Mouse (Mus musculus): ENCODE results near the gene Dnah8. TPM values are rescaled to one million over a fixed set of nuclear protein-coding genes. Genes with fewer than 3 reads are reported as not detected.

Gene Dnah8
- polyA plus RNA-seq, 1 experiment from 2014 or later = 1.3 TPM

- WGBS = 91% methylated on average over 10 of the region's 10 CpGs
- no peak for ATAC-seq (ENCODE audit: low FRiP score, low read depth)
- no peak overlapping the region for H3K4me3 ChIP-seq
- no peaks in the 10 kb centered on the region for H3K36me3 ChIP-seq
- H3K9me3 ChIP-seq = no peaks in the 10 kb centered on the region
- no peaks in the 10 kb centered on the region for H3K27me3 ChIP-seq
- H3K9ac ChIP-seq = no peak overlapping the region
- H3K4me1 ChIP-seq (replicated peaks) = no peaks in the 10 kb centered on the region
- no peak overlapping the region for H3K27ac ChIP-seq (replicated peaks)
- H3K4me2 ChIP-seq = no peak overlapping the region
Measured at GRCm38 (mm10) chr17:30678523-30678922, 54.4 kb downstream of the Dnah8 start.

GRCm38 (mm10) chr17:30679612-30680011 lies 55.5 kb downstream of the Dnah8 start:
- H3K4me2 ChIP-seq = no peak overlapping the region
- H3K4me1 ChIP-seq (replicated peaks) = no peaks in the 10 kb centered on the region
- H3K4me3 ChIP-seq = no peak overlapping the region
- H3K27ac ChIP-seq (replicated peaks) = no peak overlapping the region
- H3K9me3 ChIP-seq = no peaks in the 10 kb centered on the region
- 96% methylated on average over 4 of the region's 4 CpGs for WGBS
- ATAC-seq (ENCODE audit: low FRiP score, low read depth) = no peak
- no peak overlapping the region for H3K9ac ChIP-seq
- H3K27me3 ChIP-seq = no peaks in the 10 kb centered on the region
- H3K36me3 ChIP-seq = no peaks in the 10 kb centered on the region

- Histone ChIP-seq H3K4me1 (replicated peaks) (no peaks in the 10 kb centered on the region), H3K4me3 (no peak overlapping the region), H3K27me3 (no peaks in the 10 kb centered on the region), H3K27ac (replicated peaks) (no peak overlapping the region), H3K9ac (no peak overlapping the region), H3K4me2 (no peak overlapping the region), H3K36me3 (no peaks in the 10 kb centered on the region), H3K9me3 (no peaks in the 10 kb centered on the region)
- no peak for ATAC-seq (ENCODE audit: low FRiP score, low read depth)
- WGBS = 24% methylated on average over 5 of the region's 5 CpGs
Measured at GRCm38 (mm10) chr17:30681604-30682003, 57.5 kb downstream of the Dnah8 start.

GRCm38 (mm10) chr17:30690181-30690580 lies 66.0 kb downstream of the Dnah8 start:
- WGBS = 88% methylated on average over 8 of the region's 8 CpGs
- no peak overlapping the region for H3K9ac ChIP-seq
- H3K36me3 ChIP-seq = no peaks in the 10 kb centered on the region
- ATAC-seq (ENCODE audit: low FRiP score, low read depth) = no peak
- H3K9me3 ChIP-seq = no peaks in the 10 kb centered on the region
- no peaks in the 10 kb centered on the region for H3K27me3 ChIP-seq
- no peak overlapping the region for H3K4me2 ChIP-seq
- H3K27ac ChIP-seq (replicated peaks) = no peak overlapping the region
- no peaks in the 10 kb centered on the region for H3K4me1 ChIP-seq (replicated peaks)
- no peak overlapping the region for H3K4me3 ChIP-seq

- whole genome bisulfite sequencing = 71% methylated on average over 2 of the region's 2 CpGs
- Histone ChIP-seq H3K4me3 (no peak overlapping the region), H3K9me3 (no peaks in the 10 kb centered on the region), H3K4me2 (no peak overlapping the region), H3K27me3 (no peaks in the 10 kb centered on the region), H3K4me1 (replicated peaks) (no peaks in the 10 kb centered on the region), H3K27ac (replicated peaks) (no peak overlapping the region), H3K36me3 (no peaks in the 10 kb centered on the region), H3K9ac (no peak overlapping the region)
- no peak for ATAC-seq (ENCODE audit: low FRiP score, low read depth)
Measured at GRCm38 (mm10) chr17:30691481-30691880, 67.3 kb downstream of the Dnah8 start.

- no peaks in the 10 kb centered on the region for H3K27me3 ChIP-seq
- no peak overlapping the region for H3K27ac ChIP-seq (replicated peaks)
- H3K9me3 ChIP-seq = no peaks in the 10 kb centered on the region
- H3K4me2 ChIP-seq = no peak overlapping the region
- 84% methylated on average over 9 of the region's 9 CpGs for WGBS
- no peak for ATAC-seq (ENCODE audit: low FRiP score, low read depth)
- H3K4me3 ChIP-seq = no peak overlapping the region
- H3K4me1 ChIP-seq (replicated peaks) = no peaks in the 10 kb centered on the region
- no peaks in the 10 kb centered on the region for H3K36me3 ChIP-seq
- H3K9ac ChIP-seq = no peak overlapping the region
Measured at GRCm38 (mm10) chr17:30694281-30694680, 70.1 kb downstream of the Dnah8 start.

GRCm38 (mm10) chr17:30714732-30715131 lies 90.6 kb downstream of the Dnah8 start:
- Histone ChIP-seq H3K4me3 (no peak overlapping the region), H3K27ac (replicated peaks) (no peak overlapping the region), H3K9ac (no peak overlapping the region), H3K36me3 (no peaks in the 10 kb centered on the region), H3K27me3 (no peaks in the 10 kb centered on the region), H3K4me2 (no peak overlapping the region), H3K4me1 (replicated peaks) (no peaks in the 10 kb centered on the region), H3K9me3 (no peaks in the 10 kb centered on the region)
- WGBS = 79% methylated on average over 3 of the region's 3 CpGs
- no peak for ATAC-seq (ENCODE audit: low FRiP score, low read depth)

GRCm38 (mm10) chr17:30718197-30718596 lies 94.0 kb downstream of the Dnah8 start:
- Histone ChIP-seq H3K4me2 (no peak overlapping the region), H3K27me3 (no peaks in the 10 kb centered on the region), H3K4me3 (no peak overlapping the region), H3K9ac (no peak overlapping the region), H3K27ac (replicated peaks) (no peak overlapping the region), H3K36me3 (no peaks in the 10 kb centered on the region), H3K9me3 (no peaks in the 10 kb centered on the region), H3K4me1 (replicated peaks) (no peaks in the 10 kb centered on the region)
- WGBS = 95% methylated on average over 7 of the region's 7 CpGs
- no peak for ATAC-seq (ENCODE audit: low FRiP score, low read depth)

- Histone ChIP-seq H3K9ac (no peak overlapping the region), H3K36me3 (no peaks in the 10 kb centered on the region), H3K9me3 (no peaks in the 10 kb centered on the region), H3K4me3 (no peak overlapping the region), H3K4me2 (no peak overlapping the region), H3K27me3 (no peaks in the 10 kb centered on the region), H3K4me1 (replicated peaks) (no peaks in the 10 kb centered on the region), H3K27ac (replicated peaks) (no peak overlapping the region)
- 84% methylated on average over 5 of the region's 5 CpGs for WGBS
- ATAC-seq (ENCODE audit: low FRiP score, low read depth) = no peak
Measured at GRCm38 (mm10) chr17:30719031-30719430, 94.9 kb downstream of the Dnah8 start.

GRCm38 (mm10) chr17:30727788-30728187 lies 103.6 kb downstream of the Dnah8 start:
- Histone ChIP-seq H3K36me3 (no peaks in the 10 kb centered on the region), H3K9me3 (no peaks in the 10 kb centered on the region), H3K4me1 (replicated peaks) (no peaks in the 10 kb centered on the region), H3K4me2 (no peak overlapping the region), H3K4me3 (no peak overlapping the region), H3K9ac (no peak overlapping the region), H3K27ac (replicated peaks) (no peak overlapping the region), H3K27me3 (no peaks in the 10 kb centered on the region)
- ATAC-seq (ENCODE audit: low FRiP score, low read depth) = no peak
- 63% methylated on average over 4 of the region's 4 CpGs for WGBS

- no peak overlapping the region for H3K27ac ChIP-seq (replicated peaks)
- H3K9ac ChIP-seq = no peak overlapping the region
- no peak overlapping the region for H3K4me3 ChIP-seq
- H3K4me2 ChIP-seq = no peak overlapping the region
- WGBS = 80% methylated on average over 3 of the region's 3 CpGs
- no peaks in the 10 kb centered on the region for H3K4me1 ChIP-seq (replicated peaks)
- no peaks in the 10 kb centered on the region for H3K27me3 ChIP-seq
- ATAC-seq (ENCODE audit: low FRiP score, low read depth) = no peak
- no peaks in the 10 kb centered on the region for H3K36me3 ChIP-seq
- H3K9me3 ChIP-seq = no peaks in the 10 kb centered on the region
Measured at GRCm38 (mm10) chr17:30732736-30733135, 108.6 kb downstream of the Dnah8 start.

GRCm38 (mm10) chr17:30734770-30735169 lies 110.6 kb downstream of the Dnah8 start:
- 95% methylated on average over 8 of the region's 8 CpGs for WGBS
- H3K4me2 ChIP-seq = no peak overlapping the region
- H3K4me1 ChIP-seq (replicated peaks) = no peaks in the 10 kb centered on the region
- no peak overlapping the region for H3K27ac ChIP-seq (replicated peaks)
- no peak for ATAC-seq (ENCODE audit: low FRiP score, low read depth)
- H3K9me3 ChIP-seq = no peaks in the 10 kb centered on the region
- H3K9ac ChIP-seq = no peak overlapping the region
- H3K36me3 ChIP-seq = no peaks in the 10 kb centered on the region
- no peaks in the 10 kb centered on the region for H3K27me3 ChIP-seq
- no peak overlapping the region for H3K4me3 ChIP-seq

GRCm38 (mm10) chr17:30735454-30735853 lies 111.3 kb downstream of the Dnah8 start:
- 97% methylated on average over 2 of the region's 2 CpGs for WGBS
- no peak overlapping the region for H3K27ac ChIP-seq (replicated peaks)
- no peaks in the 10 kb centered on the region for H3K36me3 ChIP-seq
- no peak overlapping the region for H3K4me3 ChIP-seq
- no peak overlapping the region for H3K9ac ChIP-seq
- no peaks in the 10 kb centered on the region for H3K27me3 ChIP-seq
- no peaks in the 10 kb centered on the region for H3K9me3 ChIP-seq
- H3K4me2 ChIP-seq = no peak overlapping the region
- no peaks in the 10 kb centered on the region for H3K4me1 ChIP-seq (replicated peaks)
- no peak for ATAC-seq (ENCODE audit: low FRiP score, low read depth)

Data from hindbrain, embryonic 15.5 days (tissue).